Mouse (Mus musculus) embryonic facial prominence, embryonic 10.5 days (tissue): ENCODE measurements around the gene Map1lc3b. TPM values are rescaled to one million over a fixed set of nuclear protein-coding genes. Genes with fewer than 3 reads are reported as not detected.

Source experiments
- DNase-seq: peaks from one replicate; pipeline ENCODE4 v3.0.0-alpha.2; 2017; ENCODE audit warnings: low spot score
- H3K27ac ChIP-seq: fragments of 300-500 bp; sonication (generic); replicated peaks from 2 replicates; pipeline ENCODE4 v1.5.1; 2016; ENCODE audit warnings: mild to moderate bottlenecking
- H3K27me3 ChIP-seq: fragments of 300-500 bp; sonication (generic); replicated peaks from 2 replicates; pipeline ENCODE4 v1.6.1; 2016; ENCODE audit warnings: low read depth, mild to moderate bottlenecking; ENCODE audit not compliant: poor library complexity, severe bottlenecking
- H3K36me3 ChIP-seq: fragments of 300-500 bp; sonication (generic); replicated peaks from 2 replicates; pipeline ENCODE4 v1.6.1; 2016; ENCODE audit warnings: mild to moderate bottlenecking, moderate library complexity
- H3K4me1 ChIP-seq: fragments of 300-500 bp; sonication (generic); 2 replicates; pipeline ENCODE4 v1.6.1; 2016
- H3K4me3 ChIP-seq: fragments of 300-500 bp; sonication (generic); 2 replicates; pipeline ENCODE4 v1.5.1; 2016; ENCODE audit warnings: mild to moderate bottlenecking, moderate library complexity
- H3K9me3 ChIP-seq: fragments of 300-500 bp; sonication (generic); 2 replicates; pipeline ENCODE4 v1.6.1; 2016; ENCODE audit warnings: mild to moderate bottlenecking
- WGBS: fragments of 180-500 bp; shearing (Covaris S2); methylation state at CpG from one replicate; pipeline ENCODE4 v1.1.7; 2016; 5-methylcytosine and 5-hydroxymethylcytosine counted together
- polyA plus RNA-seq: library from polyadenylated mRNA; unstranded; fragments of >200 nt; fragmentation: Nextera tagmentation; extraction: Ambion mirVana; gene quantifications from 2 replicates; pipeline ENCODE4 v1.2.1, GENCODE M21; 2016

The Map1lc3b gene
- 199 and 215 TPM in 2 replicates for polyA plus RNA-seq

DNA sequence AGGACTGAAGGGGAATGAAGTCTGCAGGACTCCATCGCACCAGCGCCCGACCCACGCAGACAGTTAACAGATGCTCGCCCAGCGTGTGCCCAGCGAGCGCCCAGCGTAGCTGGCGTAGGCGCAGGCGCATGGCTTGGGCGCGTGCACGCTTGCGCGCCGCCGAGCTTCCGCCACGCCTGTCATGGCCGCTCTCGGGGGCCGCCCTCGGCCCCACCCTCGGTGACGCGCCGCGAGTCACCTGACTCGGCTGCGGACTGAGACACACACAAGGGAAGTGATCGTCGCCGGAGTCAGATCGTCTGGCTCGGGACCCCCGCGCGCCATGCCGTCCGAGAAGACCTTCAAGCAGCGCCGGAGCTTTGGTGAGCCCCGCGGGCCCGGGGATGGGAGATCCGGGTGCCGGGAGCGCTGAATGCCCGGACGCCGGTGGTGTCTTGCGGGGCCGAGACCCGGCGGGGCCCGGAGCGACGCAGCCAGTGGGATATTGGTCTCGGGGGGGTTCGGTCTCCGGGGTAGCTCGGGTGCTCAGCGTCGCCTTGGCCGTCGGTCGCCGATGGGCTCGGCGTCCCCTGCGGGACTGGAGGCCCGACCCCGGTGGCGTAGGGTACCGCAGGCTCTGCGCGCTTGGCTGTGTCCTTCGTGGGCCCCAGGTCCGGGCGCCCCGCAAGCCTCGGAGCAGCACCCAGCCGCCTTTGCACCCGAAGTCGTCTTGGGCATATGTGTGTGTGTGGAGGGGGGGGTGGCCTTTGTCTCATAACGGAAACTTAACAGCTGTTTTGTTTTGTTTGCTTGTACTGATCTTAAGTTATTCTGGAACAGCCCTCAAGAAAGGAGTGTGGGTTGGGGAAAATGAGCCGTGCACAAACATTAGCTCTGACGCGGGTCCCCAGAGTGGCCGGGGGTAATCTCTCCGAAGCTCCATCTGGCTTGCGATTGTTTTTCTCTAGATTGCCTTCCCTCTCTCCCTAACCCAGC is at the start of gene Map1lc3b:
TSS of gene Map1lc3b (plus strand) at position 159 of the 975 bp plus-strand sequence.
- WGBS, result under 1% methylated on average over 94 of the region's 94 CpGs
- Histone ChIP-seq H3K4me3 (peak within 1 kb of the TSS; percentile 81), H3K4me1 (peaks cover 35% of the 10 kb centered on the region), H3K27me3 (no peaks in the 10 kb centered on the region), H3K27ac (peak within 1 kb of the TSS; percentile 85), H3K9me3 (no peaks in the 10 kb centered on the region), H3K36me3 (peaks cover 29% of the 10 kb centered on the region)
- peak; percentile 96 for DNase-seq

GRCm38 (mm10) chr8:121541862-121542261 is 48.3 kb upstream of the Map1lc3b start:
- H3K9me3 ChIP-seq, result peaks cover 11% of the 10 kb centered on the region; the same call in 1 of the 2 replicates
- WGBS, result 83% methylated on average over 19 of the region's 19 CpGs
- 0 out of 2 replicates have a peak, but pooled peaks cover 4% of the 10 kb centered on the region for H3K4me1 ChIP-seq
- no peak overlapping the region for H3K27ac ChIP-seq
- H3K36me3 ChIP-seq, result no peaks in the 10 kb centered on the region
- H3K27me3 ChIP-seq, result 0 out of 2 replicates have a peak, but pooled peaks cover 9% of the 10 kb centered on the region
- no peak overlapping the region for H3K4me3 ChIP-seq
- no peak for DNase-seq

DNA sequence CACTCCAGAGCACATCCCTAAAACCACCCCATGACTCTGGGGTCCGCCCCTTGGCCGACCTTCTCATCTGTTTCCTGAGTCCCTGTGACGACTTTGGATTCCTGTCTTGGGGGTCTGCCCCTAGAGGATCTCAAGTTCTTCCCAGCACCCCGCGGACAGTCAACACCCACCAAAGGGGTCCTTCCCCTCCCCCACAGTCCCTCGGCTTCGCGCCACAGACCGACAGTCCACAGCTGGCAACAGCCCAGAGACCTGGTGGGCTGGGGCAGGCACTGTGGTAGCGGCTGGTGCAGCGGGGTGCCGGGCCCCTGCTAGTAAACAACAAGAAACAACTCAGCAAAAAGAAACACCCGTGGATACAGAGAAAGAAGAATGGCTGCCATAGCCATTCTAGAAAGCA is 47.3 kb upstream of the Map1lc3b start:
- Histone ChIP-seq H3K9me3 (peaks cover 11% of the 10 kb centered on the region; the same call in 1 of the 2 replicates), H3K36me3 (no peaks in the 10 kb centered on the region)
- DNase-seq, result no peak

DNA sequence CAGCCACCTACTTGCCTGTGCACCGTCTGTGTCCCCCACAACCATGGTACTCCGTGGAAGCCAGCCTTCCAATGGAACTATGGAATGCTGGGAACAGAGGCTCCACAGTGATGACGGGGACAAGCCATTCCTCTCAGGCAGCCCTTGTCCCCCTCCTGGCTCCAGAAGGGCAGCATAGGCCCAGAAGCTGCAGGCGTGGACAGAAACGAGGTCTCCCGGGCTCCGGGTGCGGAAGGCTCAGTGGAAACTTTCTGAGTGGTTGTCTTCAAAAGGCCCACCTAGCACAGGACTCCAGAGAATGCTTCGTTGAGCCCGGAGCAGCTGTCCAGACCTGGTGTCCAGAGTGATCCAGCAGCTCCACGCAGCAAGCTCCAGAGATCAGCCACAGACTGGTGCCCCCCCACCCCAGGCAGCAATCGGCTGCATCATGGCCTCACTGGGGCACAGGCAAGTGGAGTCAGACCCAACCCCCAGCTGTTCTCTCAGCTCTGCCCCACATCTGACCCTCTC is 45.8 kb upstream of the Map1lc3b start, which contains the start of gene 1700018B08Rik:
TSS of gene 1700018B08Rik (minus strand) at position 45 of the 510 bp plus-strand sequence.
- 0 out of 2 replicates have a peak, but pooled peaks cover 9% of the 10 kb centered on the region for H3K27me3 ChIP-seq
- 88% methylated on average over 12 of the region's 12 CpGs for WGBS
- H3K9me3 ChIP-seq, result peaks cover 11% of the 10 kb centered on the region; the same call in 1 of the 2 replicates
- no peak within 1 kb of the TSS for H3K27ac ChIP-seq
- 0 out of 2 replicates have a peak, but pooled peaks cover 4% of the 10 kb centered on the region for H3K4me1 ChIP-seq
- peaks cover under 1% of the 10 kb centered on the region for H3K36me3 ChIP-seq
- DNase-seq, result no peak
- no peak within 1 kb of the TSS for H3K4me3 ChIP-seq

More for the DNA sequence above, 47.3 kb upstream of the Map1lc3b start:
- 0 out of 2 replicates have a peak, but pooled peaks cover 9% of the 10 kb centered on the region for H3K27me3 ChIP-seq
- H3K4me1 ChIP-seq, result 0 out of 2 replicates have a peak, but pooled peaks cover 4% of the 10 kb centered on the region
- no peak overlapping the region for H3K27ac ChIP-seq
- WGBS, result 77% methylated on average over 13 of the region's 13 CpGs
- H3K4me3 ChIP-seq, result no peak overlapping the region

DNA sequence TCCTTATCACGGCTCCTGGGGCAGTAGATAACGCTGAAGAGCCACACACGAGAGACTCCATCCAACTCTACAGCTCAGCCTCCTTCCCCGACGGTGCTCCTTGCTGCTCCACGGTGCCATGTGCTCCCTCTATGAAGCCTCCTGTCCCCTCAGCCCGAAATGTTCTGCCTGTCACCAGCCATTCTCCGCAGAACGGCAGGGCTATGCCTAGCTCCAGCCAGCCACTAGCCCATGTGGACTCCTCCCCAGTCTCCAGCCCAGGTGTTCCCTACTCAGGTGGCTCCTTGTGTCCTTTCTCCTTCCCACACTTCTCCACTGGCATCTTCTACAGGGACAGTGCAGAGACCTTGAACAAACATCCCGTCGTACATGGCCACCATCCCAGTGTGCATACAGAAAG is 45.2 kb upstream of the Map1lc3b start:
- no peak overlapping the region for H3K27ac ChIP-seq
- no peak for DNase-seq
- H3K9me3 ChIP-seq, result peaks cover 11% of the 10 kb centered on the region; the same call in 1 of the 2 replicates
- no peak overlapping the region for H3K4me3 ChIP-seq
- peaks cover 7% of the 10 kb centered on the region for H3K36me3 ChIP-seq
- 0 out of 2 replicates have a peak, but pooled peaks cover 9% of the 10 kb centered on the region for H3K27me3 ChIP-seq
- WGBS, result 78% methylated on average over 11 of the region's 11 CpGs
- H3K4me1 ChIP-seq, result 0 out of 2 replicates have a peak, but pooled peaks cover 4% of the 10 kb centered on the region

- no peak overlapping the region for H3K27ac ChIP-seq
- peaks cover 11% of the 10 kb centered on the region; the same call in 1 of the 2 replicates for H3K4me1 ChIP-seq
- peak; percentile 82 for DNase-seq
- H3K36me3 ChIP-seq, result peaks cover 29% of the 10 kb centered on the region
- H3K27me3 ChIP-seq, result 0 out of 2 replicates have a peak, but pooled peaks cover 9% of the 10 kb centered on the region
- WGBS, result 13% methylated on average over 7 of the region's 7 CpGs
- 0 out of 2 replicates have a peak, but pooled peaks cover 6% of the 10 kb centered on the region for H3K9me3 ChIP-seq
- H3K4me3 ChIP-seq, result no peak overlapping the region
These were observed 43.0 kb upstream of the Map1lc3b start for GRCm38 (mm10) chr8:121547132-121547531.

- DNase-seq, result no peak
- H3K4me1 ChIP-seq, result peaks cover 7% of the 10 kb centered on the region; the same call in 1 of the 2 replicates
- no peaks in the 10 kb centered on the region for H3K9me3 ChIP-seq
- 0 out of 2 replicates have a peak, but pooled peaks cover 4% of the 10 kb centered on the region for H3K27me3 ChIP-seq
- peaks cover 58% of the 10 kb centered on the region for H3K36me3 ChIP-seq
- H3K4me3 ChIP-seq, result no peak overlapping the region
- no peak overlapping the region for H3K27ac ChIP-seq
- 91% methylated on average over 6 of the region's 6 CpGs for WGBS
These were observed 40.1 kb upstream of the Map1lc3b start for GRCm38 (mm10) chr8:121550056-121550455.

- H3K27me3 ChIP-seq, result no peaks in the 10 kb centered on the region
- no peak overlapping the region for H3K27ac ChIP-seq
- no peak overlapping the region for H3K4me3 ChIP-seq
- peaks cover 7% of the 10 kb centered on the region; the same call in 1 of the 2 replicates for H3K4me1 ChIP-seq
- WGBS, result 77% methylated on average over 24 of the region's 24 CpGs
- DNase-seq, result no peak
- no peaks in the 10 kb centered on the region for H3K9me3 ChIP-seq
- H3K36me3 ChIP-seq, result peaks cover 70% of the 10 kb centered on the region
These were observed 38.8 kb upstream of the Map1lc3b start for GRCm38 (mm10) chr8:121551065-121551985.

DNA sequence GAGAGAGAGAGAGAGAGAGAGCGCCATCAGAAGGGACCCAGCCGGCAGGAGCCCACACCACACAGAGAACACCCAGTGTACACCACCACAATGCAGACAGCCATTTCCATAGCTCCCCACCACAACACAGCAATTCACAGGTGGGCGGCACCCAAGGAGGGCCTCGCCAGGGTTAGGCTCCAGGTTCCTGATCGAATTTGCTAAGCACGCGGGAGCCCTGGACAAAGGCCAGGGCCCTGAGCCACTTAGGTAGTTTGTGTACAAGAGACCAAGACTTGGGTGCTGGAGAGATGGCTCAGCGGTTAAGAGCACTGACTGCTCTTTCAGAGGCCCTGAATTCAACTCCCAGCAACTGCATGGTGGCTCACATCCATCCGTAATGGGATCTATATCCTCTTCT is 37.7 kb upstream of the Map1lc3b start:
- 92% methylated on average over 9 of the region's 9 CpGs for WGBS
- Histone ChIP-seq H3K9me3 (no peaks in the 10 kb centered on the region), H3K4me3 (no peak overlapping the region), H3K27me3 (no peaks in the 10 kb centered on the region), H3K4me1 (peaks cover 7% of the 10 kb centered on the region; the same call in 1 of the 2 replicates), H3K36me3 (peaks cover 74% of the 10 kb centered on the region), H3K27ac (no peak overlapping the region)
- DNase-seq, result no peak

GRCm38 (mm10) chr8:121553831-121554475 is 36.2 kb upstream of the Map1lc3b start:
- Histone ChIP-seq H3K27ac (no peak overlapping the region), H3K4me3 (no peak overlapping the region), H3K4me1 (peaks cover 7% of the 10 kb centered on the region; the same call in 1 of the 2 replicates), H3K9me3 (no peaks in the 10 kb centered on the region), H3K27me3 (no peaks in the 10 kb centered on the region), H3K36me3 (peaks cover 88% of the 10 kb centered on the region)
- 95% methylated on average over 32 of the region's 32 CpGs for WGBS
- DNase-seq, result no peak

DNA sequence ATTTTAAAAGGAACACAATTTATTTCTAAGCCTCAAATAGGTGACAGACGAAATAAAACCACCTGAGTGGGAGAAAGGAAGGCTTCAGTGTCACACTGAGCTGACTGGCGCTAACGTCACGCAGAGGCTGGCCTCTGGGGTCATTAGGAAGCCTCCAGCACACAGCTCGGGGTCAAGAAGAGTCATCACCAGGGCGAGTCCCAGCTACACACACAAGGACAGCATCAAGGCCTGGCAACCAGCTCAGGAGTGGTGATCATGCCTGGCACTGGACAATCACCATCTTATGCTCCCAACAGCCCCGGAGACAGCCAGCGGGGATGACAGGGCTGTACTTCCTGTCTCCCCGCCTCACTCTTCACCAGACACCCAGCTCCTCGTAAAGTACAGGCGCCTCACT is 32.4 kb upstream of the Map1lc3b start:
- DNase-seq, result no peak
- WGBS, result 89% methylated on average over 11 of the region's 11 CpGs
- H3K4me1 ChIP-seq, result peaks cover 1% of the 10 kb centered on the region; the same call in 1 of the 2 replicates
- H3K4me3 ChIP-seq, result no peak overlapping the region
- H3K27me3 ChIP-seq, result no peaks in the 10 kb centered on the region
- no peak overlapping the region for H3K27ac ChIP-seq
- no peaks in the 10 kb centered on the region for H3K9me3 ChIP-seq
- H3K36me3 ChIP-seq, result peaks cover 74% of the 10 kb centered on the region
